Mouse (Mus musculus) midbrain, embryonic 15.5 days (tissue): ENCODE results near the gene Prmt7. TPM values are rescaled to one million over a fixed set of nuclear protein-coding genes. Genes with fewer than 3 reads are reported as not detected.
A peak's percentile ranks its signal among the peaks of the same experiment; 100 is the strongest.

Source experiments
- ATAC-seq: fragments of 200-750 bp; cut with Nextera tagmentation; replicated peaks from 2 replicates; pipeline ENCODE4 v1.8.0; 2017; ENCODE audit warnings: moderate TSS enrichment
- H3K27ac ChIP-seq: fragments of 300-500 bp; sonication (generic); 2 replicates; pipeline ENCODE4 v1.5.1; 2015; ENCODE audit warnings: mild to moderate bottlenecking, inconsistent platforms
- H3K27me3 ChIP-seq: fragments of 300-500 bp; sonication (generic); replicated peaks from 2 replicates; pipeline ENCODE4 v1.6.1; 2015; ENCODE audit warnings: inconsistent platforms
- H3K36me3 ChIP-seq: fragments of 300-500 bp; sonication (generic); replicated peaks from 2 replicates; pipeline ENCODE4 v1.6.1; 2015; ENCODE audit warnings: inconsistent platforms
- H3K4me1 ChIP-seq: fragments of 300-500 bp; sonication (generic); 2 replicates; pipeline ENCODE4 v1.6.1; 2015; ENCODE audit warnings: inconsistent platforms
- H3K4me2 ChIP-seq: fragments of 300-500 bp; sonication (generic); 2 replicates; pipeline ENCODE4 v1.6.1; 2015; ENCODE audit warnings: inconsistent platforms, mild to moderate bottlenecking, moderate library complexity
- H3K4me3 ChIP-seq: fragments of 300-500 bp; sonication (generic); 2 replicates; pipeline ENCODE4 v1.5.1; 2015; ENCODE audit warnings: mild to moderate bottlenecking, inconsistent platforms
- H3K9ac ChIP-seq: fragments of 300-500 bp; sonication (generic); 2 replicates; pipeline ENCODE4 v1.6.1; 2015; ENCODE audit warnings: mild to moderate bottlenecking, inconsistent platforms
- H3K9me3 ChIP-seq: fragments of 300-500 bp; sonication (generic); 2 replicates; pipeline ENCODE4 v1.6.1; 2016; ENCODE audit warnings: inconsistent platforms
- WGBS: fragments of 180-500 bp; shearing (Covaris S2); methylation state at CpG from one replicate; pipeline ENCODE4 v1.1.7; 2015; ENCODE audit warnings: mixed read lengths; 5-methylcytosine and 5-hydroxymethylcytosine counted together
- polyA plus RNA-seq: library from polyadenylated mRNA; unstranded; fragments of >200 nt; fragmentation: Nextera tagmentation; extraction: Ambion mirVana; gene quantifications from 2 replicates; pipeline ENCODE4 v1.2.1, GENCODE M21; 2015

Prmt7 gene
- polyA plus RNA-seq, 1 experiment from 2014 or later, result 64.4 TPM

- no peak overlapping the region for H3K9ac ChIP-seq
- ATAC-seq, result no peak
- H3K36me3 ChIP-seq, result no peaks in the 10 kb centered on the region
- no peaks in the 10 kb centered on the region for H3K9me3 ChIP-seq
- H3K27ac ChIP-seq, result peak overlapping the region; percentile 68
- no peak overlapping the region for H3K4me3 ChIP-seq
- no peaks in the 10 kb centered on the region for H3K27me3 ChIP-seq
- 28% methylated on average over 4 of the region's 4 CpGs for WGBS
- peaks cover 43% of the 10 kb centered on the region for H3K4me1 ChIP-seq
- H3K4me2 ChIP-seq, result 0 out of 2 replicates have a peak overlapping the region, but pooled peaks have one; percentile 4
Measured at GRCm38 (mm10) chr8:106271378-106271777, 60.6 kb downstream of the Prmt7 start.

- Histone ChIP-seq H3K36me3 (no peaks in the 10 kb centered on the region), H3K27ac (no peak overlapping the region), H3K4me2 (no peak overlapping the region), H3K4me3 (no peak overlapping the region), H3K9me3 (no peaks in the 10 kb centered on the region), H3K4me1 (peaks cover 42% of the 10 kb centered on the region), H3K27me3 (no peaks in the 10 kb centered on the region), H3K9ac (no peak overlapping the region)
- ATAC-seq, result no peak
- 84% methylated on average over 3 of the region's 3 CpGs for WGBS
Measured at GRCm38 (mm10) chr8:106273468-106273867, 62.7 kb downstream of the Prmt7 start.

- Histone ChIP-seq H3K36me3 (no peaks in the 10 kb centered on the region), H3K4me1 (peaks cover 9% of the 10 kb centered on the region; the same call in 1 of the 2 replicates), H3K4me3 (no peak overlapping the region), H3K4me2 (no peak overlapping the region), H3K27ac (no peak overlapping the region), H3K9me3 (no peaks in the 10 kb centered on the region), H3K9ac (no peak overlapping the region), H3K27me3 (no peaks in the 10 kb centered on the region)
- 92% methylated on average over 5 of the region's 5 CpGs for WGBS
- no peak for ATAC-seq
Measured at GRCm38 (mm10) chr8:106276709-106277317, 66.1 kb downstream of the Prmt7 start.

GRCm38 (mm10) chr8:106278367-106279042 lies 67.8 kb downstream of the Prmt7 start:
- H3K4me2 ChIP-seq, result no peak overlapping the region
- H3K9ac ChIP-seq, result no peak overlapping the region
- 0 out of 2 replicates have a peak, but pooled peaks cover 4% of the 10 kb centered on the region for H3K36me3 ChIP-seq
- no peaks in the 10 kb centered on the region for H3K9me3 ChIP-seq
- no peak for ATAC-seq
- no peak overlapping the region for H3K27ac ChIP-seq
- H3K4me3 ChIP-seq, result no peak overlapping the region
- no peaks in the 10 kb centered on the region for H3K27me3 ChIP-seq
- H3K4me1 ChIP-seq, result no peaks in the 10 kb centered on the region
- 84% methylated on average over 11 of the region's 11 CpGs for WGBS

GRCm38 (mm10) chr8:106280154-106280553 lies 69.4 kb downstream of the Prmt7 start:
- 0 out of 2 replicates have a peak, but pooled peaks cover 9% of the 10 kb centered on the region for H3K36me3 ChIP-seq
- H3K27ac ChIP-seq, result no peak overlapping the region
- H3K4me2 ChIP-seq, result no peak overlapping the region
- H3K9me3 ChIP-seq, result no peaks in the 10 kb centered on the region
- no peaks in the 10 kb centered on the region for H3K27me3 ChIP-seq
- WGBS, result 50% methylated on average over 5 of the region's 5 CpGs
- no peak overlapping the region for H3K9ac ChIP-seq
- H3K4me3 ChIP-seq, result no peak overlapping the region
- ATAC-seq, result no peak
- no peaks in the 10 kb centered on the region for H3K4me1 ChIP-seq

GRCm38 (mm10) chr8:106280844-106281243 lies 70.1 kb downstream of the Prmt7 start:
- no peak for ATAC-seq
- Histone ChIP-seq H3K4me1 (no peaks in the 10 kb centered on the region), H3K27me3 (no peaks in the 10 kb centered on the region), H3K9me3 (no peaks in the 10 kb centered on the region), H3K36me3 (0 out of 2 replicates have a peak, but pooled peaks cover 9% of the 10 kb centered on the region), H3K4me2 (no peak overlapping the region), H3K9ac (no peak overlapping the region), H3K27ac (no peak overlapping the region), H3K4me3 (no peak overlapping the region)
- WGBS, result 39% methylated on average over 4 of the region's 4 CpGs

- Histone ChIP-seq H3K27me3 (no peaks in the 10 kb centered on the region), H3K9ac (no peak overlapping the region), H3K36me3 (0 out of 2 replicates have a peak, but pooled peaks cover 9% of the 10 kb centered on the region), H3K4me2 (no peak overlapping the region), H3K4me1 (no peaks in the 10 kb centered on the region; the same call in 1 of the 2 replicates), H3K4me3 (no peak overlapping the region), H3K9me3 (no peaks in the 10 kb centered on the region), H3K27ac (no peak overlapping the region)
- 33% methylated on average over 2 of the region's 2 CpGs for WGBS
- no peak for ATAC-seq
Measured at GRCm38 (mm10) chr8:106287445-106287844, 76.7 kb downstream of the Prmt7 start.

GRCm38 (mm10) chr8:106288732-106289131 lies 78.0 kb downstream of the Prmt7 start:
- ATAC-seq, result no peak
- no peak overlapping the region for H3K4me3 ChIP-seq
- no peak overlapping the region for H3K9ac ChIP-seq
- H3K4me2 ChIP-seq, result no peak overlapping the region
- no peaks in the 10 kb centered on the region; the same call in 1 of the 2 replicates for H3K4me1 ChIP-seq
- no peaks in the 10 kb centered on the region for H3K27me3 ChIP-seq
- H3K9me3 ChIP-seq, result no peaks in the 10 kb centered on the region
- WGBS, result 30% methylated on average over 2 of the region's 3 CpGs
- no peak overlapping the region for H3K27ac ChIP-seq
- H3K36me3 ChIP-seq, result 0 out of 2 replicates have a peak, but pooled peaks cover 5% of the 10 kb centered on the region

- Histone ChIP-seq H3K36me3 (0 out of 2 replicates have a peak, but pooled peaks cover 2% of the 10 kb centered on the region), H3K9ac (no peak overlapping the region), H3K27me3 (no peaks in the 10 kb centered on the region), H3K27ac (no peak overlapping the region), H3K4me3 (no peak overlapping the region), H3K9me3 (no peaks in the 10 kb centered on the region), H3K4me1 (no peaks in the 10 kb centered on the region; the same call in 1 of the 2 replicates), H3K4me2 (no peak overlapping the region)
- 45% methylated on average over 7 of the region's 7 CpGs for WGBS
- ATAC-seq, result 0 out of 2 replicates have a peak, but pooled peaks have one; percentile 45
Measured at GRCm38 (mm10) chr8:106289464-106289863, 78.7 kb downstream of the Prmt7 start.

GRCm38 (mm10) chr8:106292484-106293396 lies 82.0 kb downstream of the Prmt7 start:
- no peaks in the 10 kb centered on the region for H3K4me1 ChIP-seq
- H3K4me2 ChIP-seq, result no peak overlapping the region
- 65% methylated on average over 20 of the region's 20 CpGs for WGBS
- H3K9me3 ChIP-seq, result no peaks in the 10 kb centered on the region
- no peaks in the 10 kb centered on the region for H3K36me3 ChIP-seq
- H3K9ac ChIP-seq, result no peak overlapping the region
- H3K27ac ChIP-seq, result no peak overlapping the region
- no peak for ATAC-seq
- no peaks in the 10 kb centered on the region for H3K27me3 ChIP-seq
- no peak overlapping the region for H3K4me3 ChIP-seq

GRCm38 (mm10) chr8:106298261-106298660 lies 87.5 kb downstream of the Prmt7 start:
- Histone ChIP-seq H3K4me1 (peaks cover 16% of the 10 kb centered on the region), H3K36me3 (no peaks in the 10 kb centered on the region), H3K9me3 (no peaks in the 10 kb centered on the region), H3K27me3 (no peaks in the 10 kb centered on the region), H3K9ac (no peak overlapping the region), H3K4me2 (no peak overlapping the region), H3K27ac (no peak overlapping the region), H3K4me3 (no peak overlapping the region)
- 81% methylated on average over 5 of the region's 5 CpGs for WGBS
- no peak for ATAC-seq

GRCm38 (mm10) chr8:106298846-106299245 lies 88.1 kb downstream of the Prmt7 start:
- 81% methylated on average over 1 of the region's 1 CpGs for WGBS
- H3K9ac ChIP-seq, result no peak overlapping the region

More at GRCm38 (mm10) chr8:106298846-106299245, 88.1 kb downstream of the Prmt7 start:
- Histone ChIP-seq H3K27ac (no peak overlapping the region), H3K9me3 (no peaks in the 10 kb centered on the region), H3K27me3 (no peaks in the 10 kb centered on the region), H3K4me2 (no peak overlapping the region), H3K4me1 (peaks cover 16% of the 10 kb centered on the region), H3K4me3 (no peak overlapping the region), H3K36me3 (no peaks in the 10 kb centered on the region)
- ATAC-seq, result no peak
